In genomic region chr6:30692826-30693225, GRCm38 (mm10) we compare ENCODE assay signal across 8 mouse cellular contexts. TPM values are rescaled to one million over a fixed set of nuclear protein-coding genes. Genes with fewer than 3 reads are reported as not detected.
DNase-seq lines count a peak whose midpoint lies in the region; ATAC-seq and TF ChIP-seq lines count a peak whose summit lies in the region.

No protein-coding gene starts in this region.

- H3K4me3 ChIP-seq in heart, adult 2 months: peak overlapping the region; percentile 84
- peak overlapping the region; percentile 62 to 68 (median 66) for H3K4me3 ChIP-seq in CH12.LX (replicated peaks in 1 of 3; ENCODE audit: low read depth in 2 of 3, low read length in 2 of 3, poor library complexity in 1 of 3)
- H3K4me3 ChIP-seq in embryonic fibroblast, embryonic 13.5 days (ENCODE audit: insufficient read depth, low read length): peak overlapping the region; percentile 54
- H3K4me3 ChIP-seq in liver, embryonic 15.5 days (replicated peaks): peak overlapping the region; percentile 83

- dilution Hi-C loops in CH12.LX (cut with MboI; ENCODE audit: extremely low pct_ligation_motif_present, extremely low pct_unique_long_range_greater_than_20kb, low sequenced_read_pairs): no loop called here

- whole genome bisulfite sequencing in heart, adult 2 months: 81% methylated on average over 5 of the region's 5 CpGs
- 58% methylated on average over 5 of the region's 5 CpGs for WGBS in liver, embryonic 15.5 days (ENCODE audit: insufficient replicate concordance)

- peak overlapping the region; percentile 95 for H3K27ac ChIP-seq in heart, adult 2 months
- no peak overlapping the region for H3K27ac ChIP-seq in CH12.LX (ENCODE audit: insufficient read depth, low read depth)
- H3K27ac ChIP-seq in embryonic fibroblast, embryonic 13.5 days (ENCODE audit: insufficient read depth, low read length): 0 out of 2 replicates have a peak overlapping the region, but pooled peaks have one; percentile 85
- peak overlapping the region; percentile 80 for H3K27ac ChIP-seq in liver, embryonic 15.5 days (replicated peaks)

- no peaks in the 10 kb centered on the region for H3K9me3 ChIP-seq in CH12.LX (replicated peaks; ENCODE audit: low read length)
- no peaks in the 10 kb centered on the region for H3K9me3 ChIP-seq in liver, embryonic 15.5 days (replicated peaks)

- H3K4me2 ChIP-seq in CH12.LX (ENCODE audit: insufficient read depth, low read depth, poor library complexity, severe bottlenecking): peak overlapping the region; percentile 60
- peak overlapping the region; percentile 89 for H3K4me2 ChIP-seq in liver, embryonic 15.5 days

- H3K9ac ChIP-seq in heart, adult 2 months (ENCODE audit: low read depth, low read length): peak overlapping the region; percentile 84
- peak overlapping the region; percentile 75 for H3K9ac ChIP-seq in CH12.LX (ENCODE audit: insufficient read depth, low read depth)
- peak overlapping the region; percentile 65 for H3K9ac ChIP-seq in liver, embryonic 15.5 days

- H3K4me1 ChIP-seq in heart, adult 2 months (ENCODE audit: control insufficient read depth, insufficient read depth, low read length): no peaks in the 10 kb centered on the region; the same call in 1 of the 2 replicates
- peaks cover 3 to 27% of the 10 kb centered on the region in 2 experiments for H3K4me1 ChIP-seq in CH12.LX (ENCODE audit: control insufficient read depth in 1 of 2, insufficient read depth in 2 of 2)
- peaks cover under 1% of the 10 kb centered on the region; the same call in 1 of the 2 replicates for H3K4me1 ChIP-seq in embryonic fibroblast, embryonic 13.5 days (ENCODE audit: control insufficient read depth, insufficient read depth, low read length)
- H3K4me1 ChIP-seq in liver, embryonic 15.5 days (replicated peaks): peaks cover 14% of the 10 kb centered on the region

- no peak; the same call in 1 of the 2 replicates for ATAC-seq in liver, embryonic 15.5 days (ENCODE audit: insufficient read depth)

- intact Hi-C loops in heart, adult 2 months (cut with DNase I): loop anchor here (5.0 to 10.0 kb wide), 2 partner anchors 156 to 1418 kb away; partner anchors contain the start of genes Fam71f2 and Hilpda
- intact Hi-C loops in heart, postnatal 36 days (cut with DNase I): loop anchor here (5.0 kb wide), 1 partner anchor 204 kb away; the partner anchor contains the start of gene Copg2

- DNase-seq in heart, adult 2 months: no peak
- DNase-seq in heart, postnatal 36 days: no peak
- peak; percentile 17 for DNase-seq in CH12.LX (ENCODE audit: extremely low read depth)
- no peak for DNase-seq in ovary, postnatal 36 days (ENCODE audit: low spot score)
- no peak for DNase-seq in natural killer cell, adult 2 months (ENCODE audit: low spot score in 2 of 2)
- no peak for DNase-seq in testis, postnatal 10 days (ENCODE audit: low spot score)

- no peak for TF ChIP-seq EP300 in heart, adult 2 months (IDR thresholded peaks at IDR 0.05; ENCODE audit: insufficient read depth, low read depth, low read length)
- no peak for TF ChIP-seq EP300 in CH12.LX (IDR thresholded peaks at IDR 0.05; ENCODE audit: low read length)

- no peaks in the 10 kb centered on the region for H3K27me3 ChIP-seq in heart, adult 2 months (ENCODE audit: control insufficient read depth, insufficient read depth, low read length)
- H3K27me3 ChIP-seq in CH12.LX (replicated peaks): no peaks in the 10 kb centered on the region
- no peaks in the 10 kb centered on the region for H3K27me3 ChIP-seq in liver, embryonic 15.5 days

- TF ChIP-seq POLR2A in heart, adult 2 months (IDR thresholded peaks at IDR 0.05; ENCODE audit: insufficient read depth, low read depth, low read length): no peak
- no peak for TF ChIP-seq POLR2A in CH12.LX (IDR thresholded peaks at IDR 0.05; ENCODE audit: low read depth, low read length)
- TF ChIP-seq POLR2A in embryonic fibroblast, embryonic 13.5 days (IDR thresholded peaks at IDR 0.05; ENCODE audit: low read depth, low read length): no peak; the same call in 1 of the 2 replicates

- no peak for TF ChIP-seq RAD21 in CH12.LX (IDR thresholded peaks at IDR 0.05; ENCODE audit: low read depth, low read length)

- in situ Hi-C loops in CH12.LX (cut with MboI; ENCODE audit: low pct_ligation_motif_present, low pct_unique_long_range_greater_than_20kb, low sequenced_read_pairs): no loop called here

- no peak for TF ChIP-seq CTCF in heart, adult 2 months (IDR thresholded peaks at IDR 0.05)
- no peak for TF ChIP-seq CTCF in CH12.LX (conservative IDR thresholded peaks at IDR 0.05 in 1 of 2, IDR thresholded peaks at IDR 0.05 in 1 of 2; ENCODE audit: low read depth in 2 of 2, low read length in 2 of 2)
- no peak for TF ChIP-seq CTCF in embryonic fibroblast, embryonic 13.5 days (IDR thresholded peaks at IDR 0.05; ENCODE audit: borderline replicate concordance, insufficient read depth, low read length)

- no peaks in the 10 kb centered on the region for H3K36me3 ChIP-seq in heart, adult 2 months (ENCODE audit: control insufficient read depth, insufficient read depth, low read length)
- no peaks in the 10 kb centered on the region for H3K36me3 ChIP-seq in CH12.LX (replicated peaks in 1 of 2; ENCODE audit: control insufficient read depth in 1 of 2, insufficient read depth in 1 of 2, low read length in 1 of 2)
- no peaks in the 10 kb centered on the region for H3K36me3 ChIP-seq in liver, embryonic 15.5 days (replicated peaks)

- H3K79me2 ChIP-seq in heart, adult 2 months (replicated peaks; ENCODE audit: control insufficient read depth, insufficient read depth, low read length): no peaks in the 10 kb centered on the region
- H3K79me2 ChIP-seq in CH12.LX (replicated peaks; ENCODE audit: control insufficient read depth, extremely low read depth, insufficient read depth, poor library complexity, severe bottlenecking): no peaks in the 10 kb centered on the region

TF ChIP-seq in CH12.LX, 34 proteins besides CTCF, POLR2A, EP300 and RAD21:
- TF ChIP-seq ZC3H11A (IDR thresholded peaks at IDR 0.05; ENCODE audit: low read depth, low read length) (no peak), RCOR1 (conservative IDR thresholded peaks at IDR 0.05; ENCODE audit: low read depth, low read length) (no peak), IRF4 (IDR thresholded peaks at IDR 0.05; ENCODE audit: low read depth, low read length) (no peak), CHD2 (IDR thresholded peaks at IDR 0.05; ENCODE audit: low read length) (no peak), E2F4 (IDR thresholded peaks at IDR 0.05; ENCODE audit: insufficient replicate concordance, low read depth, low read length) (no peak), ELF1 (IDR thresholded peaks at IDR 0.05; ENCODE audit: low read depth, low read length) (no peak), ETS1 (conservative IDR thresholded peaks at IDR 0.05; ENCODE audit: low read depth, low read length) (no peak), MYC (IDR thresholded peaks at IDR 0.05; ENCODE audit: low read depth, low read length) (no peak), NELFE (IDR thresholded peaks at IDR 0.05; ENCODE audit: low read depth, low read length) (no peak), MEF2A (IDR thresholded peaks at IDR 0.05; ENCODE audit: borderline replicate concordance, low read depth, low read length) (no peak), KAT2A (IDR thresholded peaks at IDR 0.05; ENCODE audit: insufficient replicate concordance, low read length) (no peak), POLR2AphosphoS2 (IDR thresholded peaks at IDR 0.05; ENCODE audit: low read depth, low read length) (no peak), TCF12 (IDR thresholded peaks at IDR 0.05; ENCODE audit: low read depth, low read length) (no peak), MAFK (IDR thresholded peaks at IDR 0.05; ENCODE audit: insufficient replicate concordance, low read length) (no peak), GABPA (IDR thresholded peaks at IDR 0.05; ENCODE audit: insufficient replicate concordance, low read depth, low read length) (no peak)

RNA-seq across cellular contexts. Expression of gene Cep41, which starts 0.7 kb away (rescaled TPM):
- total RNA-seq in heart, adult 2 months (2021): 1 to 10 TPM; 1.3 to 1.4 TPM
- polyA plus RNA-seq in heart, adult 2 months (2012; rRNA removed): 1.9 and 2.3 TPM in 2 replicates
- 1 to 10 TPM; 2.5 to 2.7 TPM for total RNA-seq in heart, postnatal 36 days (2021)
- total RNA-seq in CH12.LX (2012; rRNA removed) (4.2 and 4.5 TPM in 2 replicates), CH12.LX (2014; rRNA removed) (9.0 and 11.4 TPM in 2 replicates)
- 7.1 and 8.7 TPM in 2 replicates for polyA plus RNA-seq in CH12.LX (2012; ENCODE audit: insufficient read length, low read depth)
- polyA plus RNA-seq in embryonic fibroblast, embryonic 13.5 days (2011; ENCODE audit: insufficient read length, low read depth, missing spikeins): 8.7 and 14.9 TPM in 2 replicates
- 2.8 and 3.8 TPM in 2 replicates for polyA plus RNA-seq in liver, embryonic 15.5 days (2015; fragmentation: Nextera tagmentation; extraction: Ambion mirVana)

RNA-seq across cellular contexts. Expression of gene Mest, which starts 30.5 kb away (rescaled TPM):
- total RNA-seq in heart, adult 2 months (2021): 1 to 10 TPM; 6.2 to 8.3 TPM
- 19.5 and 28.1 TPM in 2 replicates for polyA plus RNA-seq in heart, adult 2 months (2012; rRNA removed)
- total RNA-seq in heart, postnatal 36 days (2021): 10 to 100 TPM; 12.0 to 15.5 TPM
- total RNA-seq in CH12.LX (2012; rRNA removed) (0.08 and 0.13 TPM in 2 replicates), CH12.LX (2014; rRNA removed) (not detected in 2 replicates)
- polyA plus RNA-seq in CH12.LX (2012; ENCODE audit: insufficient read length, low read depth): 0.42 TPM in 1 of 2 replicates, not detected in the other
- polyA plus RNA-seq in embryonic fibroblast, embryonic 13.5 days (2011; ENCODE audit: insufficient read length, low read depth, missing spikeins): 44.3 and 540 TPM in 2 replicates
- polyA plus RNA-seq in liver, embryonic 15.5 days (2015; fragmentation: Nextera tagmentation; extraction: Ambion mirVana): 186 and 187 TPM in 2 replicates

RNA-seq across cellular contexts. Expression of gene Cpa1, which starts 53.8 kb away (rescaled TPM):
- total RNA-seq in heart, adult 2 months (2021): under 1 TPM in 1 of 2 experiments, not detected in 1; 0.14 TPM
- polyA plus RNA-seq in heart, adult 2 months (2012; rRNA removed): 0.21 and 0.44 TPM in 2 replicates
- total RNA-seq in heart, postnatal 36 days (2021): under 1 TPM in 1 of 2 experiments, not detected in 1; 0.27 TPM
- total RNA-seq in CH12.LX (2012; rRNA removed) (not detected in 2 replicates), CH12.LX (2014; rRNA removed) (not detected in 2 replicates)
- not detected in 2 replicates for polyA plus RNA-seq in CH12.LX (2012; ENCODE audit: insufficient read length, low read depth)
- not detected in 2 replicates for polyA plus RNA-seq in embryonic fibroblast, embryonic 13.5 days (2011; ENCODE audit: insufficient read length, low read depth, missing spikeins)
- 1.8 and 8.5 TPM in 2 replicates for polyA plus RNA-seq in liver, embryonic 15.5 days (2015; fragmentation: Nextera tagmentation; extraction: Ambion mirVana)

Comparison
In these comparisons a context has a peak if more than half of its experiments do, and no peak if none do; other contexts are left out.
1. RNA of gene Mest, which starts 30.5 kb away (polyA plus RNA-seq): 44.3 to 540 TPM in embryonic fibroblast, embryonic 13.5 days, 186 to 187 TPM in liver, embryonic 15.5 days and 19.5 to 28.1 TPM in heart, adult 2 months; 0.42 TPM in CH12.LX; every median in the first group is over 10 times any median in the second.
2. Peak in every context shown above with its lines, with median percentiles within 50 percentile points of each other: H3K4me3 ChIP-seq and H3K9ac ChIP-seq.